ENCODE assay signal across 19 mouse cellular contexts in genomic region chr2:152776019-152776418, GRCm38 (mm10).
"Had no signal": no experiment of that assay in that cellular context is flagged by ENCODE, and none has a peak within 500 bp of the region (broad histone marks: within the 10 kb centered on the region; RNA-seq: fewer than 3 reads in every experiment).

No protein-coding gene starts in this region.

- ATAC-seq: intestine, embryonic 15.5 days; liver, postnatal 0 days; midbrain, embryonic 15.5 days had no signal

- H3K27me3 ChIP-seq: intestine, embryonic 15.5 days; limb, embryonic 13.5 days; megakaryocyte, embryonic 14.5 days; midbrain, embryonic 15.5 days; neural tube, embryonic 12.5 days; neural tube, embryonic 15.5 days had no signal

- H3K36me3 ChIP-seq: midbrain, embryonic 15.5 days had no signal

- H3K9me3 ChIP-seq: intestine, embryonic 15.5 days; limb, embryonic 10.5 days; limb, embryonic 13.5 days; megakaryocyte, embryonic 14.5 days; midbrain, embryonic 10.5 days; midbrain, embryonic 15.5 days; neural tube, embryonic 12.5 days; neural tube, embryonic 15.5 days had no signal

- H3K9ac ChIP-seq: intestine, embryonic 15.5 days; limb, embryonic 13.5 days; liver, embryonic 14.5 days; liver, postnatal 0 days; lung, embryonic 14.5 days; midbrain, embryonic 15.5 days; neural tube, embryonic 12.5 days; neural tube, embryonic 15.5 days had no signal

- H3K27ac ChIP-seq: intestine, embryonic 15.5 days; limb, embryonic 10.5 days; limb, embryonic 13.5 days; liver, embryonic 14.5 days; midbrain, embryonic 10.5 days; midbrain, embryonic 15.5 days; neural tube, embryonic 12.5 days; neural tube, embryonic 15.5 days had no signal

- H3K4me2 ChIP-seq: intestine, embryonic 15.5 days; limb, embryonic 13.5 days; lung, embryonic 14.5 days; midbrain, embryonic 15.5 days; neural tube, embryonic 12.5 days; neural tube, embryonic 15.5 days had no signal

- H3K4me1 ChIP-seq: limb, embryonic 13.5 days; midbrain, embryonic 10.5 days; midbrain, embryonic 15.5 days; neural tube, embryonic 12.5 days; neural tube, embryonic 15.5 days had no signal

- DNase-seq: kidney, adult 11 months; kidney, adult 9 months; kidney, postnatal 14 days; kidney, postnatal 4 days; liver; liver, postnatal 0 days; lung, embryonic 14.5 days; lung, postnatal 10 days; lung, postnatal 36 days; retina, postnatal 1 day had no signal

- H3K4me3 ChIP-seq: intestine, embryonic 15.5 days; limb, embryonic 10.5 days; limb, embryonic 13.5 days; megakaryocyte, embryonic 14.5 days; midbrain, embryonic 10.5 days; midbrain, embryonic 15.5 days; neural tube, embryonic 12.5 days; neural tube, embryonic 15.5 days had no signal
